Mouse (Mus musculus): ENCODE data around the gene Man1b1. TPM values are rescaled to one million over a fixed set of nuclear protein-coding genes. Genes with fewer than 3 reads are reported as not detected.
A peak's percentile ranks its signal among the peaks of the same experiment; 100 is the strongest.

The Man1b1 gene
- total RNA-seq, 4 experiments from 2014 or later, result 19.9 to 28.2 (median 22.5) TPM

DNA sequence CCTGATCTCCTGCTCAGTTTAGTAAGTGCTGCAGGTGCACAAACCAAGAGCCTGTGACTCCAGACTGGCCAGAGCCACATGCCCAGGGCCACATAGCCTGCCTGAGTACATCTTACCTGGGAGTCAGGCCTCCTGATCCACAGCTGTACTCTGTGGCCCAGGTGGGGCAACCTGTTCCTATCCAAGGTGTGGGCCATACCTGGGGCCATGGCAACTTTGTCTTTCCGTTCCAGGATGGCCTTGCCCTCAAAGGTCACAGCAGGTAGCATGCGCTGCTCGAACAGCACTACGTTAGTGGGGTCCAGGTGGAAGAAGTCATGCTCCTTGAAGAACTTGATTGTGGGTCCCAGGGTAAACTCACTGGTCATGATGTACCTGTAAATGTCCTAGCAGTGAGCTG lies 32.2 kb downstream of the Man1b1 start:
- DNase-seq (ENCODE audit: low spot score), result no peak

DNA sequence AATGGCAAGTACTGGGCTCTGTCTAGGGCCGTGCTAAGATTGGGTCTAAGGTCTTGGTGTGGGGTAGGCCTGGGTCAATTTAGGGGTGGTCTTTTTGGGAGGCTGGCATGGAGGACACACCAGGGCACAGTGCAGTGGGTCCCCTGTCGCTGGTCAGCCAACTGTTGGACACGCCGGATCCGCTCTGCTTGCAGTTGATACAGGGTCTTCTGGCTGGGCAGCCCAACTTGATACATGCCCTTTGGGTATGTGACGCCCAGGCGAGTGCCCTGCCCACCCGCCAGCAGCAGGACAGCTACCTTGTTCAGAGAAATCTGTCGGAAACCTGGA lies 32.6 kb downstream of the Man1b1 start:
- no peak for DNase-seq (ENCODE audit: low spot score)

DNA sequence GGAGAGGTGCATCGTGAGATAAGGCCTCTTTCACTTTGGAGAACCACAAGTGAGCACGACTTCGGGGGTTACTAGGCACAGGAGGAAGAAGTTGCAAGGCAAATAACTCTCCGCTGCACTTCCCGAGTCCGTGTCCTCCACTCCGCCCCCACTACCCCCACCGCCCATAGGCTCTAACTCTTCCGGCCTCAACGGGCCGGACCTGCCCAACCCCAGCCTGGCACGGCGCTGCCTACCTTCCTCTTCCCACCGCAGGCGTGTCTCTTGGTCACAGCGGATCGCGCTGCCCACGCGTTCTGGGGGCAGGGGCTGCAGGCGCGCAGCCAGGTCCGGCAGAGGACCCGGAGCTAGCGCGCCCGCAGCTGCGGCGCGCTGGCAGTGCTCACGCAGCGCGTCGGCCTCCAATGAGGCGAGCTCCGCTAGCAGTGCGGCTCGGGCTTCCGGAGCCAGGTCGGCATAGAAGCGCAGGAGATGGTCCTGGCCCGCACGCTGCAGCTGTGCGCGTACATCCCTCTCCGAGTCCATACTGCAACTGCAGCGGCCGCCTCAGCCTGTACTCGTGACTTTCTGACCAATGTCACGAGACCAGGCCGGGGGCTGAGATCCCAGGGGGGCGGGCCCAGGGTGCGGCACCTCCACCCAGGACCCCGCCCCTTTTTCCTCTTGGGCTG lies 33.1 kb downstream of the Man1b1 start, which contains the start of gene Uap1l1:
Uap1l1 (minus strand) TSS at position 592 of the 671 bp plus-strand sequence.
- peak; percentile 78 for DNase-seq (ENCODE audit: low spot score)

DNA sequence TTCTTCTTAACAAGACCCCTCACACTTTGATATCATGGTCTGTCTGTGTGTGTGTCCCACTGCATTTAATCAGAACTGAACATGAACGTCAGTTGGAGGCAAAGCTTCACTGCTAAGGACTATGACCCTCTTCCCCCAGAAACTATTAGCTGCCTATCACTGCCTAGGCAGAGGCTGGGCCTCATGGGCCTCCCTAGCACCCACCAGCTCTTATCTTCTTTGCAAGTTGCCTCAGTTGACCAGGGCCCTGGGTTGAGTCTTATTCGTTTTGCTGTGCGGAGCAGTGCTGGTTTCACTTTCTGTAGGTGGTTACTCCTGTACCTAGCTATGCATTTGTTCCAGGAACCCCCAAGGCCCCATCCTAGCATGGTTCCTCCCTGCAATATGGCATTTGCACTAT lies 37.9 kb downstream of the Man1b1 start:
- DNase-seq (ENCODE audit: low spot score), result no peak

GRCm38 (mm10) chr2:25371764-25372643 lies 39.9 kb downstream of the Man1b1 start, which contains the start of gene Sapcd2:
Gene Sapcd2 (plus strand): TSS chr2:25372321.
- peak; percentile 88 for DNase-seq (ENCODE audit: low spot score)

GRCm38 (mm10) chr2:25372644-25373391 lies 40.7 kb downstream of the Man1b1 start:
- DNase-seq (ENCODE audit: low spot score), result no peak

- DNase-seq (ENCODE audit: low spot score), result no peak
Observed at GRCm38 (mm10) chr2:25373431-25373830, 41.3 kb downstream of the Man1b1 start.

- DNase-seq (ENCODE audit: low spot score), result peak; percentile 41
Observed at GRCm38 (mm10) chr2:25376589-25376988, 44.5 kb downstream of the Man1b1 start.

GRCm38 (mm10) chr2:25384492-25384891 lies 52.4 kb downstream of the Man1b1 start:
- no peak for DNase-seq (ENCODE audit: low spot score)

GRCm38 (mm10) chr2:25391266-25391665 lies 59.1 kb downstream of the Man1b1 start:
- no peak for DNase-seq (ENCODE audit: low spot score)

DNA sequence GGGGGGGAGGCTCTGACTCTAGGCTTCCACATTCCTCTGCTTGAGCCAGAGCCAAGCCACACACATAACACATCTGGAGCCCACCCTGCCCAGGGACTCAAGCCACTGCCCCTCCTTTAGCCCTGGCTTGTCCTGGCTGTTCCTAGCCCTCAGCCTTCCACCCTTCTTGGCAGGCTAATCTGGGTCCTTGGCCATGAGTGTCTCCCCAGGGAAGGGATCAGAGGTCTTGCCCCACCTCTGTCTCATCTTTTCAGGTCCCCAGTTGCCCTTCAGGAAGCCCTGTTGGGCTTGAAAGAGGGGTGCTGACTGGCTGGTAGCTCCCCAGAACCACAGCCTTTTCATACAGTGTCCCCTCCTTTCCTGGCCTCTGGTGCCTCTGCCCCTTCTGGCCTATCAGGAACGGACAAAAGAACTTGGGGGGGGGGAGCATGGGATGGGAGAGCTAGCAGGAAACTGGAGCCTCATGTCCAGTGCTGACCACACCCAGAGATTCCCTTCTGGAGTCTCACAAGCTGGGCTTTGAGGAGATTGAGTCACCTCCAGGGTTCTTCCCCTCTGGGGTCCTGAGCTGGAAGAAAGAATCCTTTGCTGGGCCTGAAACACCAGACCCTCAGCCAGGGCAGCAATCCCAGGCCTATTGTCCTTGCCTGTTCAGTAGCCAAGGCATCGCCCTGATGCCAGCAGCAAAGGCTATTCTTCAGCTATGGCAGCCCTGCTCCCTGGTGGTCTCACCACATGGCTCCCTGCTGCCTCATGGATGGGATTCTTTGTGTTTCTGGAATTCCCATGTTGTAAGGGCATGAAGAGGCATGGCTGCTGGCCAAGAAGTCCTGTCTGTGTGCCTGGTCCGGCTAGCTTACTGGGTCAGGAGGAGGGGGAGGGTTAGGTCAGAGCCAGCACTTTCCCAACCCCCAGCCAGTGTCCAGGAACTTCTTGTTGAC lies 62.4 kb downstream of the Man1b1 start:
- peak; percentile 63 for DNase-seq (ENCODE audit: low spot score)

GRCm38 (mm10) chr2:25395721-25396596 lies 63.8 kb downstream of the Man1b1 start, which contains the start of gene Entpd2:
Gene Entpd2 (plus strand): TSS chr2:25395874.
- DNase-seq (ENCODE audit: low spot score), result no peak

GRCm38 (mm10) chr2:25396597-25396983 lies 64.5 kb downstream of the Man1b1 start:
- DNase-seq (ENCODE audit: low spot score), result no peak

GRCm38 (mm10) chr2:25397010-25397409 lies 64.9 kb downstream of the Man1b1 start:
- DNase-seq (ENCODE audit: low spot score), result no peak

DNA sequence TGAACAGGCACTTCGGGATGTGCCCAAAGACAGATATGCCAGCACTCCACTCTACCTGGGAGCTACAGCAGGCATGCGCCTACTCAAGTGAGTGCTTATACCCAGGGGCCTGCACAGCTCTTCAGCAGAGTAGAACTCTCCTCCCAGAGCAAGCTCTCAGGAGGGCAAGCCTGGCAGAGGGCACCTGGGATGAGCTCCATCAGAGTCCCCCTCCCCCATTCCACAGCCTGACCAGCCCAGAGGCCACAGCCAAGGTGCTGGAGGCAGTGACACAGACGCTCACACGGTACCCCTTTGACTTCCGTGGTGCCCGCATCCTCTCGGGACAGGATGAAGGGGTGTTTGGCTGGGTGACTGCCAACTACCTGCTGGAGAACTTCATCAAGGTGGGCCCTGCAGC lies 65.9 kb downstream of the Man1b1 start:
- DNase-seq (ENCODE audit: low spot score), result no peak

DNA sequence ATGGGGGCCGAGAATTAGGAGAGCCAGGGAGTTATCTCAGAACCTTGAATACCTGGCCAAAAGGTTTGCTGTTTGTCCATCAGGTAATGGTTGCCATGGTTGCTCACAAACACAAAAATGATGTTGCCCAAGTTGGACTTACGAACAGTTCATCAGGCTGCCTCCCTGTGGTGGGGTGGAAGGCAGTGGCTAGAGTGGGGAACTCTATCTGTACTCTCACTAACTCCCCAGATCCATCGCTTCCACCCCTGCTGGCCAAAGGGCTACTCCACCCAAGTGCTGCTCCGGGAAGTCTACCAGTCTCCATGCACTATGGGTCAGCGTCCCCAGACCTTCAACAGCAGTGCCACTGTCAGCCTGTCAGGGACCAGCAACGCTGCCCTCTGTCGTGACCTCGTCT lies 66.9 kb downstream of the Man1b1 start, which contains the start of gene Npdc1:
Npdc1 (plus strand) TSS at position 301 of the 400 bp plus-strand sequence.
- DNase-seq (ENCODE audit: low spot score), result no peak

- peak; percentile 66 for DNase-seq (ENCODE audit: low spot score)
Observed at GRCm38 (mm10) chr2:25400291-25400690, 68.2 kb downstream of the Man1b1 start.

- peak; percentile 51 for DNase-seq (ENCODE audit: low spot score)
Observed at GRCm38 (mm10) chr2:25400764-25401163, 68.6 kb downstream of the Man1b1 start.

Data from heart, adult 8-10 months (tissue).